Mouse (Mus musculus) lung, adult 2 months (tissue): Measurements from ENCODE around the gene Theg.

ENCODE experiments used
- CTCF ChIP-seq: fragments of 200-500 bp; IDR thresholded peaks from 2 replicates; pipeline ENCODE4 v1.5.1; 2011; ENCODE audit warnings: mild to moderate bottlenecking, low read length, control low read depth; ENCODE audit not compliant: insufficient read depth
- POLR2A ChIP-seq: fragments of 200-500 bp; IDR thresholded peaks from 2 replicates; pipeline ENCODE4 v1.6.1; 2011; ENCODE audit warnings: low read depth, mild to moderate bottlenecking, control low read depth, low read length, borderline replicate concordance; ENCODE audit errors: extremely low read depth

DNA sequence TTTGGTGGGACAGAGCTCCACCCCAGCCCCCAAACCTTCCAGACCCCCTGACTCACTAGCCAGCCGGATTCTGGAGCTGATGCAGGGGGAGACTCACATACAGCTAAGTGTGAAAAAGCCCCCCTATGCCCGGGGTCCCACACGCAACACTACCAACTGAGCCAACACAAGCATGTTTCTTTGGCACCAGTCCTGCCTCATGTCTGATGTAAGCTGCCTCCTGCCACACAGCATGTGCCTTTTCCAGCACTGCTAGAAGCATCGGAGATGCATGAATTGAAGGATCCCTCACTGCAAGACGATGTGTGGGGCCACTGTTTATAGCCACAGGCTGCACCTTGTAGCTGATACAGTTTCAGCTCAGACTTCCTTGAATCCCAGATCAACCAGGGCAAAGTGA is 41.2 kb upstream of the Theg start:
- TF ChIP-seq CTCF = no peak
- TF ChIP-seq POLR2A = no peak
